Mouse (Mus musculus) MEL (cell line): ENCODE measurements around the gene Rpl35. TPM values are rescaled to one million over a fixed set of nuclear protein-coding genes. Genes with fewer than 3 reads are reported as not detected.
A peak's percentile ranks its signal among the peaks of the same experiment; 100 is the strongest.

Experiments used
- DNase-seq: peaks from one replicate; pipeline ENCODE4 v3.0.0; 2011; ENCODE audit warnings: low read depth, low spot score
- H3K27ac ChIP-seq: 2 replicates; pipeline ENCODE4 v1.5.1; 2012; ENCODE audit warnings: low read depth, mild to moderate bottlenecking, control low read depth, low read length, moderate library complexity; ENCODE audit not compliant: control insufficient read depth
- H3K27me3 ChIP-seq, 2 experiments: fragments of 150-350 bp in 1 of 2; sonication (generic) in 1 of 2; 2 replicates each; pipeline ENCODE4 v1.6.1; 2012; ENCODE audit warnings: low read length in 2 of 2, mild to moderate bottlenecking in 2 of 2, improper control_type of control experiment in 1 of 2, moderate library complexity in 1 of 2; ENCODE audit not compliant: insufficient read depth in 2 of 2, control insufficient read depth in 1 of 2
- H3K36me3 ChIP-seq, 2 experiments: 2 replicates each; pipeline ENCODE4 v1.6.1; 2012 to 2014; ENCODE audit warnings: low read length in 2 of 2, improper control_type of control experiment in 1 of 2, inconsistent platforms in 1 of 2, mild to moderate bottlenecking in 1 of 2; ENCODE audit not compliant: insufficient read depth in 2 of 2, control insufficient read depth in 1 of 2
- H3K4me1 ChIP-seq, 2 experiments: fragments of 150-350 bp in 1 of 2; sonication (generic) in 1 of 2; 2 replicates each; pipeline ENCODE4 v1.6.1; 2012; ENCODE audit warnings: low read length in 2 of 2, improper control_type of control experiment in 1 of 2, mild to moderate bottlenecking in 1 of 2; ENCODE audit not compliant: insufficient read depth in 2 of 2, control insufficient read depth in 1 of 2
- H3K4me3 ChIP-seq, 2 experiments: fragments of 150-350 bp in 1 of 2; sonication (generic) in 1 of 2; 2 replicates each; pipeline ENCODE4 v1.5.1; 2012; ENCODE audit warnings: low read depth in 2 of 2, low read length in 2 of 2, mild to moderate bottlenecking in 2 of 2, moderate library complexity in 2 of 2, control low read depth in 1 of 2, improper control_type of control experiment in 1 of 2; ENCODE audit not compliant: control insufficient read depth in 1 of 2, insufficient read depth in 1 of 2
- H3K79me2 ChIP-seq: 2 replicates; pipeline ENCODE4 v1.6.1; 2012; ENCODE audit warnings: mild to moderate bottlenecking, low read length, moderate library complexity; ENCODE audit not compliant: control insufficient read depth, poor library complexity, insufficient read depth
- H3K9ac ChIP-seq: 2 replicates; pipeline ENCODE4 v1.6.1; 2012; ENCODE audit warnings: low read depth, mild to moderate bottlenecking, control low read depth, low read length, moderate library complexity; ENCODE audit not compliant: control insufficient read depth, poor library complexity, severe bottlenecking
- H3K9me3 ChIP-seq: fragments of 150-350 bp; sonication (generic); replicated peaks from 2 replicates; pipeline ENCODE4 v1.6.1; 2012; ENCODE audit warnings: mild to moderate bottlenecking, low read length, improper control_type of control experiment, moderate library complexity; ENCODE audit not compliant: insufficient read depth
- BHLHE40 ChIP-seq: IDR thresholded peaks from 2 replicates; pipeline ENCODE4 v1.6.1; 2012; ENCODE audit warnings: low read depth, mild to moderate bottlenecking, inconsistent platforms, low read length, improper control_type of control experiment, borderline replicate concordance
- CHD1 ChIP-seq: IDR thresholded peaks from 2 replicates; pipeline ENCODE4 v1.6.1; 2012; ENCODE audit warnings: low read depth, mild to moderate bottlenecking, inconsistent platforms, low read length, improper control_type of control experiment
- CHD2 ChIP-seq: IDR thresholded peaks from 2 replicates; pipeline ENCODE4 v1.6.1; 2011; ENCODE audit warnings: low read length, improper control_type of control experiment
- CTCF ChIP-seq, 3 experiments: IDR thresholded peaks in 2 of 3; conservative IDR thresholded peaks in 1 of 3; 2 replicates each; pipeline ENCODE4 v1.5.1; 2011 to 2012; ENCODE audit warnings: low read length in 3 of 3, low read depth in 2 of 3, mild to moderate bottlenecking in 2 of 3, improper control_type of control experiment in 1 of 3, inconsistent platforms in 1 of 3, mixed read lengths in 1 of 3, moderate library complexity in 1 of 3; ENCODE audit not compliant: control insufficient read depth in 1 of 3, insufficient read depth in 1 of 3, poor library complexity in 1 of 3, severe bottlenecking in 1 of 3
- E2F4 ChIP-seq: IDR thresholded peaks from 2 replicates; pipeline ENCODE4 v1.6.1; 2011; ENCODE audit warnings: low read depth, low read length, improper control_type of control experiment, borderline replicate concordance
- ELF1 ChIP-seq: IDR thresholded peaks from 2 replicates; pipeline ENCODE4 v1.6.1; 2014; ENCODE audit warnings: low read depth, mild to moderate bottlenecking, inconsistent platforms, low read length, improper control_type of control experiment, moderate library complexity
- ETS1 ChIP-seq: IDR thresholded peaks from 2 replicates; pipeline ENCODE4 v1.6.1; 2012; ENCODE audit warnings: low read depth, mild to moderate bottlenecking, inconsistent platforms, low read length, improper control_type of control experiment, moderate library complexity
- GABPA ChIP-seq: IDR thresholded peaks from 2 replicates; pipeline ENCODE4 v1.6.1; 2012; ENCODE audit warnings: low read depth, mild to moderate bottlenecking, inconsistent platforms, low read length, improper control_type of control experiment, moderate library complexity
- GATA1 ChIP-seq: IDR thresholded peaks from 2 replicates; pipeline ENCODE4 v1.6.1; 2011; ENCODE audit warnings: low read depth, low read length, improper control_type of control experiment
- JUND ChIP-seq: IDR thresholded peaks from 2 replicates; pipeline ENCODE4 v1.6.1; 2011; ENCODE audit warnings: low read depth, mild to moderate bottlenecking, improper control_type of control experiment, low read length
- KAT2A ChIP-seq: conservative IDR thresholded peaks from 2 replicates; pipeline ENCODE4 v1.6.1; 2012; ENCODE audit warnings: low read depth, low read length, improper control_type of control experiment, inconsistent platforms
- MAFK ChIP-seq: IDR thresholded peaks from 2 replicates; pipeline ENCODE4 v1.6.1; 2011; ENCODE audit warnings: low read depth, mild to moderate bottlenecking, low read length, improper control_type of control experiment, borderline replicate concordance
- MAX ChIP-seq: IDR thresholded peaks from 2 replicates; pipeline ENCODE4 v1.6.1; 2011; ENCODE audit warnings: low read length, improper control_type of control experiment
- MAZ ChIP-seq: IDR thresholded peaks from 2 replicates; pipeline ENCODE4 v1.6.1; 2012; ENCODE audit warnings: low read depth, mild to moderate bottlenecking, inconsistent platforms, low read length, improper control_type of control experiment
- MEF2A ChIP-seq: IDR thresholded peaks from 2 replicates; pipeline ENCODE4 v1.6.1; 2014; ENCODE audit warnings: low read depth, mild to moderate bottlenecking, inconsistent platforms, low read length, improper control_type of control experiment; ENCODE audit not compliant: poor library complexity, insufficient replicate concordance, severe bottlenecking; ENCODE audit errors: extremely low read depth
- MXI1 ChIP-seq: IDR thresholded peaks from 2 replicates; pipeline ENCODE4 v1.6.1; 2011; ENCODE audit warnings: mild to moderate bottlenecking, low read depth, low read length, improper control_type of control experiment
- MYB ChIP-seq: IDR thresholded peaks from 2 replicates; pipeline ENCODE4 v1.6.1; 2011; ENCODE audit warnings: mild to moderate bottlenecking, low read depth, low read length, improper control_type of control experiment
- MYC ChIP-seq: IDR thresholded peaks from 2 replicates; pipeline ENCODE4 v1.6.1; 2011; ENCODE audit warnings: low read depth, mild to moderate bottlenecking, low read length, improper control_type of control experiment, moderate library complexity
- NELFE ChIP-seq: IDR thresholded peaks from 2 replicates; pipeline ENCODE4 v1.6.1; 2011; ENCODE audit warnings: low read depth, low read length, improper control_type of control experiment
- NRF1 ChIP-seq: IDR thresholded peaks from 2 replicates; pipeline ENCODE4 v1.6.1; 2014; ENCODE audit warnings: low read depth, mild to moderate bottlenecking, inconsistent platforms, low read length, improper control_type of control experiment, moderate library complexity; ENCODE audit not compliant: poor library complexity, insufficient read depth, severe bottlenecking
- POLR2A ChIP-seq, 2 experiments: IDR thresholded peaks; 2 replicates each; pipeline ENCODE4 v1.6.1; 2011 to 2012; ENCODE audit warnings: low read length in 2 of 2, mild to moderate bottlenecking in 2 of 2, control low read depth in 1 of 2, improper control_type of control experiment in 1 of 2, low read depth in 1 of 2, moderate library complexity in 1 of 2; ENCODE audit not compliant: control insufficient read depth in 1 of 2, insufficient read depth in 1 of 2, poor library complexity in 1 of 2
- POLR2AphosphoS2 ChIP-seq: IDR thresholded peaks from 2 replicates; pipeline ENCODE4 v1.6.1; 2011; ENCODE audit warnings: low read length, improper control_type of control experiment
- POLR2AphosphoS5 ChIP-seq: IDR thresholded peaks from 2 replicates; pipeline ENCODE4 v1.6.1; 2012; ENCODE audit warnings: low read depth, borderline replicate concordance, mild to moderate bottlenecking, inconsistent platforms, low read length, moderate library complexity, mixed read lengths
- SIN3A ChIP-seq: IDR thresholded peaks from 2 replicates; pipeline ENCODE4 v1.6.1; 2012; ENCODE audit warnings: low read length, improper control_type of control experiment, inconsistent platforms
- SMC3 ChIP-seq: IDR thresholded peaks from 2 replicates; pipeline ENCODE4 v1.6.1; 2011; ENCODE audit warnings: low read depth, low read length, improper control_type of control experiment
- TAL1 ChIP-seq: IDR thresholded peaks from 2 replicates; pipeline ENCODE4 v1.6.1; 2012; ENCODE audit warnings: mild to moderate bottlenecking, inconsistent platforms, low read length, moderate library complexity, mixed read lengths
- TBP ChIP-seq: IDR thresholded peaks from 2 replicates; pipeline ENCODE4 v1.8.0; 2011; ENCODE audit warnings: low read depth, low read length, improper control_type of control experiment
- TCF12 ChIP-seq: IDR thresholded peaks from 2 replicates; pipeline ENCODE4 v1.6.1; 2014; ENCODE audit warnings: low read depth, mild to moderate bottlenecking, inconsistent platforms, low read length, improper control_type of control experiment, moderate library complexity
- UBTF ChIP-seq: IDR thresholded peaks from 2 replicates; pipeline ENCODE4 v1.6.1; 2012; ENCODE audit warnings: low read depth, mild to moderate bottlenecking, inconsistent platforms, low read length, improper control_type of control experiment, moderate library complexity, borderline replicate concordance; ENCODE audit not compliant: insufficient read depth
- USF1 ChIP-seq: IDR thresholded peaks from 2 replicates; pipeline ENCODE4 v1.6.1; 2014; ENCODE audit warnings: low read depth, mild to moderate bottlenecking, inconsistent platforms, low read length, improper control_type of control experiment, moderate library complexity
- ZC3H11A ChIP-seq: IDR thresholded peaks from 2 replicates; pipeline ENCODE4 v1.6.1; 2012; ENCODE audit warnings: low read depth, mild to moderate bottlenecking, inconsistent platforms, low read length, improper control_type of control experiment
- ZNF384 ChIP-seq: IDR thresholded peaks from 2 replicates; pipeline ENCODE4 v1.6.1; 2012; ENCODE audit warnings: low read depth, mild to moderate bottlenecking, inconsistent platforms, low read length, improper control_type of control experiment
- polyA plus RNA-seq, 2 experiments: library from polyadenylated mRNA; stranded (reverse) in 1 of 2; unstranded in 1 of 2; fragments of >175 nt in 1 of 2; fragments of >200 nt in 1 of 2; gene quantifications; 2 replicates each; pipeline versions ENCODE4 v1.2.1 to v1.2.4; 2012; ENCODE audit warnings: low replicate concordance in 2 of 2, low read depth in 1 of 2; ENCODE audit not compliant: insufficient read length in 2 of 2, insufficient read depth in 1 of 2, missing spikeins in 1 of 2
- total RNA-seq: library from RNA; depleted of rRNA; stranded (reverse); fragments of 300-350 nt; gene quantifications from 2 replicates; pipeline ENCODE4 v1.2.3, GENCODE M21; 2012

Rpl35 gene
- total and polyA plus RNA-seq, 3 experiments, result 930 to 1,814 TPM; not detected in 1

GRCm38 (mm10) chr2:39007865-39008264 lies 2.4 kb upstream of the Rpl35 start (continued):
- TF ChIP-seq E2F4, result peak; percentile 76; the same call in 1 of the 2 replicates
- no peak for TF ChIP-seq CHD1
- peak; percentile 98 for TF ChIP-seq NELFE
- peak; percentile 84 for TF ChIP-seq MXI1
- TF ChIP-seq NRF1, result peak; percentile 84
- TF ChIP-seq POLR2A (IDR thresholded peaks at IDR 0.05; ENCODE audit: control insufficient read depth in 1 of 2, insufficient read depth in 1 of 2, low read depth in 1 of 2, low read length in 2 of 2, poor library complexity in 1 of 2), result peak; percentile 83 to 99
- TF ChIP-seq MAZ, result no peak
- TF ChIP-seq TAL1, result no peak
- no peak for TF ChIP-seq MYC
- TF ChIP-seq SIN3A, result peak; percentile 89
- TF ChIP-seq UBTF, result 0 out of 2 replicates have a peak, but pooled peaks have one; percentile 17
- TF ChIP-seq KAT2A, result no peak; the same call in 1 of the 2 replicates
- TF ChIP-seq MAX, result peak; percentile 61

GRCm38 (mm10) chr2:39006149-39006730 lies 816 bp upstream of the Rpl35 start:
- peak overlapping the region; percentile 43 to 88 for H3K4me3 ChIP-seq
- H3K9ac ChIP-seq, result peak overlapping the region; percentile 82
- H3K36me3 ChIP-seq, result peaks cover 0 to 34% of the 10 kb centered on the region in 2 experiments; a peak in 3 of 4 replicates
- no peaks in the 10 kb centered on the region for H3K9me3 ChIP-seq
- no peaks in the 10 kb centered on the region for H3K27me3 ChIP-seq
- H3K4me1 ChIP-seq, result peaks cover 14 to 27% of the 10 kb centered on the region in 2 experiments
- H3K27ac ChIP-seq, result peak overlapping the region; percentile 65
- peaks cover 64% of the 10 kb centered on the region for H3K79me2 ChIP-seq
- peak; percentile 81 for DNase-seq
- TF ChIP-seq ETS1 (no peak; the same call in 1 of the 2 replicates), POLR2AphosphoS2 (no peak), MYC (0 out of 2 replicates have a peak, but pooled peaks have one; percentile 56), NELFE (peak; percentile 38; the same call in 1 of the 2 replicates), MAZ (no peak), KAT2A (0 out of 2 replicates have a peak, but pooled peaks have one; percentile 9), JUND (no peak), TBP (peak; percentile 89), GABPA (no peak), GATA1 (no peak), MXI1 (peak; percentile 43; the same call in 1 of the 2 replicates), TAL1 (no peak), MEF2A (no peak), BHLHE40 (no peak), SMC3 (no peak), ZNF384 (no peak), USF1 (peak; percentile 49; the same call in 1 of the 2 replicates), E2F4 (no peak), ELF1 (no peak), MYB (no peak), UBTF (no peak), CTCF (IDR thresholded peaks at IDR 0.05 in 2 of 3, conservative IDR thresholded peaks at IDR 0.05 in 1 of 3; ENCODE audit: control insufficient read depth in 1 of 3, insufficient read depth in 1 of 3, low read depth in 2 of 3, low read length in 3 of 3, poor library complexity in 1 of 3, severe bottlenecking in 1 of 3) (no peak), TCF12 (0 out of 2 replicates have a peak, but pooled peaks have one; percentile 11), CHD1 (peak; percentile 69; the same call in 1 of the 2 replicates), MAFK (no peak), POLR2AphosphoS5 (no peak), ZC3H11A (no peak), CHD2 (no peak), MAX (peak; percentile 46)
